Mouse (Mus musculus) spleen, adult 2 months (tissue): ENCODE data around the gene Glis3.

Source experiments
- CTCF ChIP-seq: fragments of 200-500 bp; IDR thresholded peaks from 2 replicates; pipeline ENCODE4 v1.5.1; 2011; ENCODE audit warnings: mild to moderate bottlenecking, inconsistent platforms; ENCODE audit not compliant: insufficient read depth, insufficient read length, insufficient replicate concordance; ENCODE audit errors: extremely low read depth
- POLR2A ChIP-seq: fragments of 200-500 bp; IDR thresholded peaks from 2 replicates; pipeline ENCODE4 v1.6.1; 2011; ENCODE audit warnings: low read depth, low read length, inconsistent platforms

DNA sequence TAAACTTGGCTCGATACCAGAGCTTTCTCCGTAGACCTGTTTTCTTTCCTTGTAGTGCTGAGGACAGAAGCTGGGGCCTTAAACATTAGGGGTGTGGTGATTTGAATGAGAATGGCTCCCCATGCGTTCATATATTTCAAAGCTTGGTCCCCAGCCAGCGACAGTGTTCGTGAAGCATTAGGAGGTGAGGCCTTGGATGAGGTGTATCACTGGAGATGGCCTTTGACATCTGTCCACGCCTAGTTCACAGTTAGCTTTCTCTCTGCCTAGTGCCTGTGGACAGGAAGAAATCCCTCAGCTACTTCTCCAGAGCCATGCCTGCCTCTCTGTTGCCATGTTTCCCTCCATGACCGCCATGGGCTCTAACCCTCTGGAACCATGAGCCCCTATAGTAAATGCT lies 44.8 kb upstream of the Glis3 start:
- TF ChIP-seq CTCF, result no peak
- TF ChIP-seq POLR2A, result no peak
